Mouse (Mus musculus) thymus, postnatal 10 days (tissue): ENCODE measurements at regions not wholly inside any gene's neighbourhood (a gene's known extent, or its start where the extent isn't known, plus 50 kb on each side); places are given as distances from the start of the nearest gene placed in this dataset.

Experiments used
- DNase-seq, 2 experiments: peaks; one replicate each; pipeline ENCODE4 v3.0.0; 2021; ENCODE audit warnings: low spot score in 2 of 2

DNA sequence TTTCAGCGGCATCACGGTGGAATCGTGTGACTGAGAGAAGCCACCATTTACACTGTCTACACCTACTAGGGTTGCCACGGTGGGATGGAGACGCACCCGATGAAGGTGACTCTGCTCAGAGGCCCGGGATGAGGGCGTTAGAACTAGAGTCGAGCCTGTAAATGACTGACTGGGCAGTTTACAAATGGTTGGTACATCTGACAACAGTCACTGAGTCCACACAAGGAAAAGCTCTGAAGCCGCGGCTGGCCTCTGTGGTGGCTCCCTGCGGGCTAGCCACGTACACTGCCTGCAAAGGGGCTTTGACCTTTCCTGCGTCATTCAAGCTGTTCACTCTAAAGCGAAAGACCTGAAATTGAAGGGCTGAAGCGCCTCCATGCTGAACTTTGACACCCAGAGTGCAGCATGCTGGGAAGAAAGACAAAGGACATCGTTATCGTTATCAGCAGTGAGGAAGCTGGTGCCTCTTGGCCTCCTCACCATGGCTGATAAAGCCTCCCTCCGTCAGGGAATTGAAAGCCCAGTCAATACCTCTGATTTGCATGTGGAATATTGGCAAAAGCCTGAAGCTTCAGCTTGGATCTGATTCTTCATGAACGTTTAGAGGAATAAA, 462.1 kb upstream of the Arglu1 start:
- DNase-seq, result no peak

GRCm38 (mm10) chr8:9144362-9144761, 454.0 kb upstream of the Arglu1 start:
- no peak for DNase-seq

- DNase-seq, result no peak
Measured at GRCm38 (mm10) chr8:9139781-9140180, 449.5 kb upstream of the Arglu1 start.

DNA sequence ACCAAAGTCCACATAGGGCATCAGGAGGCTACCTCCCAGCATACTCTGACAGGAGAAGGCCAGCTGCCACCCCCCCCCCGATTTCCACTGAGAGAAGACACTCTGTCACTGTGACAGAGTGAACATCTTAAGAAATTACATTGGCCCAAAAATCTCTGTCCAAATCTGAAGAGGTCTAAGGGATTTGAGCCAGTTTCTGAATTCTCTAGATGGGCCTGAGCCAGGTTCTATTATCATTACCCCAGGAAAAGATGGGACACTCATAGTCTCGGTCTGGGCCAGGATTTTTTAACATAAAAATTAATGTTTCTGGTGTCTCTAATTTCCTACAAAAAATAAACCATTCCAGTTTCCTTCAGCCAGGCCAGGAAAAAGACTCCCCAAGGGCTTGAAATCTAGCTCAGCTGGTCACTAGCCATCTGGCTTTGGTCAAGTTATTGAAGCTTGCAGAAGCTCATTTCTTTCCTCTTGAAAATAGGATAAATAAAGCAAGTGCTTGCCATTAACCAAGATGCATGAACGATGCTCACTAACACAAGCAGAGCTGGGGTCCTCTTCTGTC, 448.8 kb upstream of the Arglu1 start:
- DNase-seq, result no peak

DNA sequence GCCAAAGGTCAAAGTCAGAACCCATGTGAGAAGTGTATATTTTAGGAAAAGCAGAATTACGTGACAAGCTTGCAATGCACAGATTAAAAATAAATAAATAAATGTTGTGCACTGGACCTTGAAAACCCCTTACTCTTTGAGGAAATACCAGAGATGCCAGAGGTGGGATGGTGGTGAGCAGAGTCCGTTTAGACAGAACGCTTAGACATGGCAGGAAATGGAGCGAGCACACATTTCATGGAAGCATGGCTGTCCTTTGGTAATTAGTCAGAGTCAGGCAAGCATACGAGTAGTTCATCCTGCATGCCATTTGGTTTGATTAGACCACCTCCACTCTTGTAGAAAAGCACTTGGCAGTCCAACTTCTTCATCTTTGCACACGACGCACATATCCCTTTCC, 443.4 kb upstream of the Arglu1 start:
- no peak for DNase-seq

DNA sequence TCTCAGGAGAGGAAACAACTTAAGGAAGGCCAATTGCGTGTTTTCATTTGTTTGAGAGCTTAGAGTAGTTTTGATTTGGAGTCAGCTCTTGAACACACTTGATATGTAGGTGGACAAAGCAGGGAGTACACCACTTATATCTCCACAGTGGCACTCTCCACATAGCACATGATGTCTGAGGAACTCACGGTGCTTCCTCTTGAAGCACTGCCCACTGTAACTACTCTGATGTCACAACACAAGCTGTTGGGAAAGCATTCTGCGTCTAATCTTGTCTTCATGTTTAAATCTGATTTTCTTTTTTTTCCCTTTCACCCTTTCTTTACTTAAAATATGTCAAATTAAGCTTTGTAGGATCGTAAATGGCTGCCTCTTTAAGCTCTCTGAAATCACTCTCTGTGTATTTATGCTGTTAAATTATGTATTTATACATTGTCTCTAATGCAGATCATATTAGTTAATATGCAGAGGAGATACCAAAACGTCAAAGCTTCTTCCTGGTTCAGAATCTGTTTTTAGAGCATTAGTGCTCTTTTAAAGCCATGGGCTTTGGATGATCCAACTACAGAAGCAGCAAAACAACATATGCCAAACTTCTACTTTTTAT, 442.4 kb upstream of the Arglu1 start:
- DNase-seq, result no peak

DNA sequence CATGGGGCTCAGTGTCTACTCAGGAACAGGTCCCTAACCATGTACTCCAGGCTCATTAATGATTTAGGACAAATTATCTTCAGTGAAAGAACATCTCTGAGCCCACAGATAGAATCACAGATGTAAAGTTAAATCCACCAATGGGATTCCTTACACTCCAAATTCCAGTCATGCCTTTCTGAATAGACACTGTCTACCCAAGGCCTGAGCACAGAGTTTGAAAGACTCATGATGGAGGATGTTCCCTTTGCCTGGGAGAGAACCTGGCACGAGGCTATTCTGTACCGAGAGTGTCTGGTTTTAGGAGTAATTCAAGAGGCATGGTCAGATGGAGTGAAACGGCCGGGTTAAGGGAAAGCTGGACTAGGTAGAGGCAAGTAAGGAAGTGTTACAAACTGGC, 440.9 kb upstream of the Arglu1 start:
- DNase-seq, result no peak

GRCm38 (mm10) chr8:9124503-9124902, 434.2 kb upstream of the Arglu1 start:
- no peak for DNase-seq

- no peak for DNase-seq
Measured at GRCm38 (mm10) chr8:9117809-9118737, 427.8 kb upstream of the Arglu1 start.

DNA sequence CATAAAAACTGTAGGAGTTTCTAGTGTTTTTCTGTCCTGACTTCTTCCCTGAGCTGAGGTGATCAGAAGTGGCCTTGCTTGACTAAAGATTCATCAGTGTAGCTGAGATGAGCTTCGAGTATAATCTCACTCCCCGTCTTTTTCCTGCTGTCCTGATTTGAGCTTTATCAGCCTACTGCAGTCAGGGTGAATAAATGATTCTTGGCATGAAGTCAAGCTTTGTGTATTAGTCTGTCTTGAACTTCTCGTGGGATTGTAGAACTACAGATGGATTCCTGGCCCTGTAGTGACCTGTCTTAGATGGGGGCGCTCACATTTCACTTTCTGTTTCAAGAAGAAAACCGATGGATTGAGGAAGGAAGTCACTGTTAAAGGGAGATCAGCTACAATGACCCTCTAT, 405.7 kb upstream of the Arglu1 start:
- DNase-seq, result no peak

- DNase-seq, result no peak
Measured at GRCm38 (mm10) chr8:9094002-9094401, 403.7 kb upstream of the Arglu1 start.

- DNase-seq, result no peak
Measured at GRCm38 (mm10) chr8:9093356-9093755, 403.0 kb upstream of the Arglu1 start.

- DNase-seq, result no peak
Measured at GRCm38 (mm10) chr8:9072724-9073123, 382.4 kb upstream of the Arglu1 start.

GRCm38 (mm10) chr8:9072286-9072685, 382.0 kb upstream of the Arglu1 start:
- DNase-seq, result no peak

DNA sequence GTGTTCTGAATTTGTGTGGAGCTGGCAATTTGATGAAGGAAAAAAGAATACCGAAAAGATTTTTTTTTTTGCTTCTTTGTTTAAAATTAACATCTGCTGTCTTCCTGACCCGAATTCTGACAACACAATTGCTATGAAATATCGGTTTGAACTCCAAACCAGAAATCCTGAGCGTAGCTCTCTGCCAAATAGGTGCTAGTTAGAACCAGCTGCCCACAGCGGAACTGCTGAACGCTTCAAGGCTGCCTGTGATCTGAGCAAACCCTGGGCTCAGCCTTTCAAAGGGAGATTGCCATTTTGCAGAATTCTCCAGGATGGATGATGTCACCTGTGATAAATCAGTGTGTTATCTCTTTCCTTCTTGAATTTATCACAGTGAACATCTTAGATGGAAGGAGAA, 380.6 kb upstream of the Arglu1 start:
- DNase-seq, result no peak

GRCm38 (mm10) chr8:9069845-9070244, 379.5 kb upstream of the Arglu1 start:
- no peak for DNase-seq

DNA sequence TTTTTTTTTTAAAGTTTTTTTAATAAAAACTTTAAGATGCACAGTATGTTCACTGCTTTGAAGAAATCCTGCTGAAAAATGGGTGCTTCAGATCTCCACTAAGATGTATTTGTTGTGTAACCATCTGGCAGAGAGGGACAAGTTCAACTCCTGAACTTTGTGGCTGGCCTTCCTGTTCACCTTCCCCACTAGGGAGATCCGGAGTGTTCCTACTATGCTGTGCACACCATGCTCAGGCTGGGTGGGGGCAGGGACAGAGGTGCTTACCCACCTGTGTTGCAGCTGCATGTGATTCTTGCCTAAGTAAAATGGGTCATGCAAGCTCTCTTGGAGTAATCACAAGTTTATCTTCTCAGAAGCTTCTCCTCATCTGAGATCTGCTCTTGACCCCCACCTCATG, 377.4 kb upstream of the Arglu1 start:
- no peak for DNase-seq

- DNase-seq, result no peak
Measured at GRCm38 (mm10) chr8:9060166-9060565, 369.8 kb upstream of the Arglu1 start.

DNA sequence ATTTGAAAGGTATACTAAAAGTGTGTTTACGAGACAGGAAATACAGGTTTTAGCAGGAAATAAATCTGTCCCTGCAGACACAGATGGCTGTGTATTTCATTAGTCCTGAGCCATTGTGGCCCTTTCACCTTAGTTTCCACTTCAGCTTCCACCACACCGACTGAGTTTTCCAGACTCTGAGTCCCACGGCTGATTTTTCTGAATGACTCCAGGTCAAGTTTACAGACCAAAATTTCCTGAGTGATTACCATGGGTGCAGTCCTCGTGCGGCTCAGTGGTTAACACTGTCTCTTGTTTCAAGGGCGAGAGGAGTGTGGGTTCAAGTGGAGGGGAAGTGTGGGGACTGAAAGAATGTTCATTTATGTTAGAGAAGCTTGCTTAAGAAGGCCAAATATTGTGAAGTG, 365.1 kb upstream of the Arglu1 start:
- no peak for DNase-seq

GRCm38 (mm10) chr8:9054801-9055200, 364.5 kb upstream of the Arglu1 start:
- DNase-seq, result no peak

GRCm38 (mm10) chr8:9051699-9052098, 361.4 kb upstream of the Arglu1 start:
- DNase-seq, result no peak

GRCm38 (mm10) chr8:9050740-9051475, 360.6 kb upstream of the Arglu1 start:
- DNase-seq, result no peak
